Mouse (Mus musculus): Measurements from ENCODE around the gene Rps17. TPM values are rescaled to one million over a fixed set of nuclear protein-coding genes. Genes with fewer than 3 reads are reported as not detected.
A peak's percentile ranks its signal among the peaks of the same experiment; 100 is the strongest.

The Rps17 gene
- polyA plus RNA-seq, 1 experiment from 2014 or later = 1,215 TPM

- Histone ChIP-seq H3K9ac (ENCODE audit: low read length) (no peak overlapping the region), H3K27me3 (ENCODE audit: control insufficient read depth, insufficient read depth, low read depth, low read length) (no peaks in the 10 kb centered on the region), H3K4me3 (ENCODE audit: low read length) (no peak overlapping the region), H3K4me1 (replicated peaks; ENCODE audit: control insufficient read depth, insufficient read depth, low read length) (peaks cover 6% of the 10 kb centered on the region), H3K27ac (ENCODE audit: low read length) (no peak overlapping the region), H3K36me3 (ENCODE audit: control insufficient read depth, insufficient read depth, low read length) (peaks cover 39% of the 10 kb centered on the region), H3K4me2 (ENCODE audit: low read depth, low read length) (no peak overlapping the region), H3K9me3 (ENCODE audit: control insufficient read depth, low read length) (no peaks in the 10 kb centered on the region)
- 94% methylated on average over 21 of the region's 21 CpGs for WGBS
- ATAC-seq (ENCODE audit: low read depth) = no peak
Measured at GRCm38 (mm10) chr7:81337785-81338521, 7.1 kb downstream of the Rps17 start.

- Histone ChIP-seq H3K36me3 (ENCODE audit: control insufficient read depth, insufficient read depth, low read length) (peaks cover 31% of the 10 kb centered on the region), H3K27ac (ENCODE audit: low read length) (peak overlapping the region; percentile 77), H3K4me2 (ENCODE audit: low read depth, low read length) (no peak overlapping the region), H3K9me3 (ENCODE audit: control insufficient read depth, low read length) (no peaks in the 10 kb centered on the region), H3K4me1 (replicated peaks; ENCODE audit: control insufficient read depth, insufficient read depth, low read length) (no peaks in the 10 kb centered on the region), H3K4me3 (ENCODE audit: low read length) (no peak overlapping the region), H3K9ac (ENCODE audit: low read length) (no peak overlapping the region), H3K27me3 (ENCODE audit: control insufficient read depth, insufficient read depth, low read depth, low read length) (no peaks in the 10 kb centered on the region)
- 0 out of 2 replicates have a peak, but pooled peaks have one; percentile 13 for ATAC-seq (ENCODE audit: low read depth)
- WGBS = 29% methylated on average over 8 of the region's 8 CpGs
Measured at GRCm38 (mm10) chr7:81336432-81336786, 8.6 kb downstream of the Rps17 start.

- Histone ChIP-seq H3K9me3 (ENCODE audit: control insufficient read depth, low read length) (no peaks in the 10 kb centered on the region), H3K4me3 (ENCODE audit: low read length) (no peak overlapping the region), H3K4me2 (ENCODE audit: low read depth, low read length) (no peak overlapping the region), H3K36me3 (ENCODE audit: control insufficient read depth, insufficient read depth, low read length) (peaks cover 30% of the 10 kb centered on the region), H3K27me3 (ENCODE audit: control insufficient read depth, insufficient read depth, low read depth, low read length) (no peaks in the 10 kb centered on the region), H3K27ac (ENCODE audit: low read length) (peak overlapping the region; percentile 77), H3K4me1 (replicated peaks; ENCODE audit: control insufficient read depth, insufficient read depth, low read length) (no peaks in the 10 kb centered on the region), H3K9ac (ENCODE audit: low read length) (no peak overlapping the region)
- peak; percentile 59 for ATAC-seq (ENCODE audit: low read depth)
- WGBS = 66% methylated on average over 18 of the region's 18 CpGs
Measured at GRCm38 (mm10) chr7:81335705-81336431, 9.2 kb downstream of the Rps17 start.

GRCm38 (mm10) chr7:81331851-81332250 lies 13.2 kb downstream of the Rps17 start:
- 88% methylated on average over 7 of the region's 7 CpGs for whole genome bisulfite sequencing
- ATAC-seq (ENCODE audit: low read depth) = no peak
- no peak overlapping the region for H3K27ac ChIP-seq (ENCODE audit: low read length)
- no peaks in the 10 kb centered on the region for H3K4me1 ChIP-seq (replicated peaks; ENCODE audit: control insufficient read depth, insufficient read depth, low read length)
- no peak overlapping the region for H3K9ac ChIP-seq (ENCODE audit: low read length)
- H3K4me3 ChIP-seq (ENCODE audit: low read length) = no peak overlapping the region
- H3K27me3 ChIP-seq (ENCODE audit: control insufficient read depth, insufficient read depth, low read depth, low read length) = no peaks in the 10 kb centered on the region
- no peak overlapping the region for H3K4me2 ChIP-seq (ENCODE audit: low read depth, low read length)
- no peaks in the 10 kb centered on the region for H3K9me3 ChIP-seq (ENCODE audit: control insufficient read depth, low read length)
- peaks cover 11% of the 10 kb centered on the region; the same call in 1 of the 2 replicates for H3K36me3 ChIP-seq (ENCODE audit: control insufficient read depth, insufficient read depth, low read length)

GRCm38 (mm10) chr7:81330767-81331166 lies 14.3 kb downstream of the Rps17 start:
- Histone ChIP-seq H3K4me2 (ENCODE audit: low read depth, low read length) (no peak overlapping the region), H3K4me1 (replicated peaks; ENCODE audit: control insufficient read depth, insufficient read depth, low read length) (no peaks in the 10 kb centered on the region), H3K4me3 (ENCODE audit: low read length) (no peak overlapping the region), H3K27ac (ENCODE audit: low read length) (no peak overlapping the region), H3K36me3 (ENCODE audit: control insufficient read depth, insufficient read depth, low read length) (peaks cover 8% of the 10 kb centered on the region; the same call in 1 of the 2 replicates), H3K27me3 (ENCODE audit: control insufficient read depth, insufficient read depth, low read depth, low read length) (no peaks in the 10 kb centered on the region), H3K9ac (ENCODE audit: low read length) (no peak overlapping the region), H3K9me3 (ENCODE audit: control insufficient read depth, low read length) (no peaks in the 10 kb centered on the region)
- no peak for ATAC-seq (ENCODE audit: low read depth)
- WGBS = 26% methylated on average over 3 of the region's 3 CpGs

- H3K9me3 ChIP-seq (ENCODE audit: control insufficient read depth, low read length) = no peaks in the 10 kb centered on the region
- peaks cover 5% of the 10 kb centered on the region; the same call in 1 of the 2 replicates for H3K36me3 ChIP-seq (ENCODE audit: control insufficient read depth, insufficient read depth, low read length)
- no peak overlapping the region for H3K4me3 ChIP-seq (ENCODE audit: low read length)
- 69% methylated on average over 10 of the region's 10 CpGs for WGBS
- H3K4me1 ChIP-seq (replicated peaks; ENCODE audit: control insufficient read depth, insufficient read depth, low read length) = no peaks in the 10 kb centered on the region
- no peak overlapping the region for H3K9ac ChIP-seq (ENCODE audit: low read length)
- H3K4me2 ChIP-seq (ENCODE audit: low read depth, low read length) = no peak overlapping the region
- no peak overlapping the region for H3K27ac ChIP-seq (ENCODE audit: low read length)
- ATAC-seq (ENCODE audit: low read depth) = no peak
- H3K27me3 ChIP-seq (ENCODE audit: control insufficient read depth, insufficient read depth, low read depth, low read length) = no peaks in the 10 kb centered on the region
Measured at GRCm38 (mm10) chr7:81327661-81328060, 17.4 kb downstream of the Rps17 start.

GRCm38 (mm10) chr7:81326859-81327258 lies 18.2 kb downstream of the Rps17 start:
- H3K4me1 ChIP-seq (replicated peaks; ENCODE audit: control insufficient read depth, insufficient read depth, low read length) = no peaks in the 10 kb centered on the region
- WGBS = 81% methylated on average over 6 of the region's 6 CpGs
- H3K9ac ChIP-seq (ENCODE audit: low read length) = no peak overlapping the region
- H3K27ac ChIP-seq (ENCODE audit: low read length) = no peak overlapping the region
- no peak overlapping the region for H3K4me2 ChIP-seq (ENCODE audit: low read depth, low read length)
- peaks cover 2% of the 10 kb centered on the region; the same call in 1 of the 2 replicates for H3K36me3 ChIP-seq (ENCODE audit: control insufficient read depth, insufficient read depth, low read length)
- H3K4me3 ChIP-seq (ENCODE audit: low read length) = no peak overlapping the region
- no peaks in the 10 kb centered on the region for H3K9me3 ChIP-seq (ENCODE audit: control insufficient read depth, low read length)
- no peaks in the 10 kb centered on the region for H3K27me3 ChIP-seq (ENCODE audit: control insufficient read depth, insufficient read depth, low read depth, low read length)
- no peak for ATAC-seq (ENCODE audit: low read depth)

GRCm38 (mm10) chr7:81326043-81326442 lies 19.0 kb downstream of the Rps17 start:
- no peak overlapping the region for H3K9ac ChIP-seq (ENCODE audit: low read length)
- H3K4me3 ChIP-seq (ENCODE audit: low read length) = no peak overlapping the region
- H3K9me3 ChIP-seq (ENCODE audit: control insufficient read depth, low read length) = no peaks in the 10 kb centered on the region
- no peaks in the 10 kb centered on the region for H3K27me3 ChIP-seq (ENCODE audit: control insufficient read depth, insufficient read depth, low read depth, low read length)
- WGBS = 68% methylated on average over 12 of the region's 12 CpGs
- peaks cover 2% of the 10 kb centered on the region; the same call in 1 of the 2 replicates for H3K36me3 ChIP-seq (ENCODE audit: control insufficient read depth, insufficient read depth, low read length)
- H3K27ac ChIP-seq (ENCODE audit: low read length) = no peak overlapping the region
- ATAC-seq (ENCODE audit: low read depth) = no peak
- no peak overlapping the region for H3K4me2 ChIP-seq (ENCODE audit: low read depth, low read length)
- H3K4me1 ChIP-seq (replicated peaks; ENCODE audit: control insufficient read depth, insufficient read depth, low read length) = no peaks in the 10 kb centered on the region

- 78% methylated on average over 5 of the region's 5 CpGs for WGBS
- no peak overlapping the region for H3K4me3 ChIP-seq (ENCODE audit: low read length)
- no peak overlapping the region for H3K9ac ChIP-seq (ENCODE audit: low read length)
- H3K36me3 ChIP-seq (ENCODE audit: control insufficient read depth, insufficient read depth, low read length) = no peaks in the 10 kb centered on the region
- no peak overlapping the region for H3K27ac ChIP-seq (ENCODE audit: low read length)
- no peak for ATAC-seq (ENCODE audit: low read depth)
- H3K27me3 ChIP-seq (ENCODE audit: control insufficient read depth, insufficient read depth, low read depth, low read length) = no peaks in the 10 kb centered on the region
- H3K9me3 ChIP-seq (ENCODE audit: control insufficient read depth, low read length) = no peaks in the 10 kb centered on the region
- no peak overlapping the region for H3K4me2 ChIP-seq (ENCODE audit: low read depth, low read length)
- no peaks in the 10 kb centered on the region for H3K4me1 ChIP-seq (replicated peaks; ENCODE audit: control insufficient read depth, insufficient read depth, low read length)
Measured at GRCm38 (mm10) chr7:81321776-81322175, 23.3 kb downstream of the Rps17 start.

Measured in lung, embryonic 16.5 days (tissue).